Mouse (Mus musculus): Measurements from ENCODE around the gene Krtcap2. TPM values are rescaled to one million over a fixed set of nuclear protein-coding genes. Genes with fewer than 3 reads are reported as not detected.

The Krtcap2 gene
- total and polyA plus RNA-seq, 3 experiments: 143 to 230 (median 180) TPM

DNA sequence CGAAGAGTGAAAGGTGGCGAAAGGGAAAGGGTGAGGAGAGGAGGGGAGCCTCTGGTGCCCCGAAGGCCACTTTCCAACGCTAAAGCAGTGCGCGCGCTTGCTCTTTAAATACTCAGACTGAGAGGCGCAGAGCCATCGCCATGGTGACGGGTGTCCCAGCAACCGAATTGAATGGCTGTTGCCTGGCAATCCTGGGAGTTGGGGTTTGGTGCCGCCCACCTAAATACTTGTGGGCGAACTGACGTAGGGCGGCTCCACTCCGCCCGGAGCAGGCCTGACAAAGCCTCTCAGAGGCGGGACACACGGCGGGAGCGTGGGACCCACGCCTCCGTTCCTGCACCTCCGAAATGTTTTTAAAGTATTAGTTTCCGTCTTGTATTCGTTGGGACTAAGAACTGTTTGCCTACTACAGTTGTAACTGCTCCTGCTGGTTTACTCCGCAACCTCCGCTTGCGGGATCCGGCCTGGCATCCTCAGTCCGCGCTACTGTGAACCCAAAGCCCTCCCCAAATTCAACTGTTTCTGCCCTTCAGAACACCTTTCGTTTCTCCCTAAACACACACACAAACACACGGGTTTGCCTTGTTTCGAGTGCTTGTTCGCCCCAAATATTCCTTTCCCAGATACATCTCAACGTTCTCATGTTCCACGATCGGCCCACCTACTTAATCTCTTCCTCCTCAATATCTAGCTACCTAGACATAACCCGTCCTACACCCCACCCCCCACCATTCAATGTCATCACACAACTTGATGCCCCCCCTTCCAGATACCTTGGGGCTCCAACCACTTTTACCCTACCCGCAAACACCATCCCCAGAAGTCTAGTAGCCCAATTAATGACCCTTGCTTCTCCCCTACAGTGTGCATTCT, 18.2 kb upstream of the Krtcap2 start:
- H3K9ac ChIP-seq (ENCODE audit: insufficient read depth, low read depth): no peak overlapping the region
- H3K79me2 ChIP-seq (replicated peaks; ENCODE audit: control insufficient read depth, extremely low read depth, insufficient read depth, poor library complexity, severe bottlenecking): no peaks in the 10 kb centered on the region
- TF ChIP-seq POLR2AphosphoS2 (IDR thresholded peaks at IDR 0.05; ENCODE audit: low read depth, low read length) (no peak), E2F4 (IDR thresholded peaks at IDR 0.05; ENCODE audit: insufficient replicate concordance, low read depth, low read length) (no peak), NRF1 (IDR thresholded peaks at IDR 0.05; ENCODE audit: low read depth, low read length) (no peak), TBP (conservative IDR thresholded peaks at IDR 0.05; ENCODE audit: low read depth, low read length) (no peak), MAZ (IDR thresholded peaks at IDR 0.05; ENCODE audit: low read depth, low read length) (no peak), RCOR1 (conservative IDR thresholded peaks at IDR 0.05; ENCODE audit: low read depth, low read length) (no peak), BHLHE40 (IDR thresholded peaks at IDR 0.05; ENCODE audit: low read depth, low read length) (no peak), USF1 (IDR thresholded peaks at IDR 0.05; ENCODE audit: low read depth, low read length) (no peak), ZMIZ1 (IDR thresholded peaks at IDR 0.05; ENCODE audit: low read depth, low read length) (no peak)
- peaks cover 0 to 21% of the 10 kb centered on the region in 2 experiments for H3K36me3 ChIP-seq (replicated peaks in 1 of 2; ENCODE audit: control insufficient read depth in 1 of 2, insufficient read depth in 1 of 2, low read length in 1 of 2)
- H3K4me3 ChIP-seq (replicated peaks in 1 of 3; ENCODE audit: low read depth in 2 of 3, low read length in 2 of 3, poor library complexity in 1 of 3): peak overlapping the region in 1 of 3 experiments; percentile 43
- H3K4me1 ChIP-seq (ENCODE audit: control insufficient read depth in 1 of 2, insufficient read depth in 2 of 2): peaks cover 9 to 34% of the 10 kb centered on the region in 2 experiments
- dilution Hi-C loops (cut with MboI; ENCODE audit: extremely low pct_ligation_motif_present, extremely low pct_unique_long_range_greater_than_20kb, low sequenced_read_pairs) (no loop called here), in situ Hi-C loops (cut with MboI; ENCODE audit: low pct_ligation_motif_present, low pct_unique_long_range_greater_than_20kb, low sequenced_read_pairs) (no loop called here)
- no peaks in the 10 kb centered on the region for H3K9me3 ChIP-seq (replicated peaks; ENCODE audit: low read length)
- no peak for DNase-seq (ENCODE audit: extremely low read depth)
- H3K4me2 ChIP-seq (ENCODE audit: insufficient read depth, low read depth, poor library complexity, severe bottlenecking): peak overlapping the region; percentile 7; the same call in 1 of the 2 replicates
- no peaks in the 10 kb centered on the region for H3K27me3 ChIP-seq (replicated peaks)
- H3K27ac ChIP-seq (ENCODE audit: insufficient read depth, low read depth): no peak overlapping the region

DNA sequence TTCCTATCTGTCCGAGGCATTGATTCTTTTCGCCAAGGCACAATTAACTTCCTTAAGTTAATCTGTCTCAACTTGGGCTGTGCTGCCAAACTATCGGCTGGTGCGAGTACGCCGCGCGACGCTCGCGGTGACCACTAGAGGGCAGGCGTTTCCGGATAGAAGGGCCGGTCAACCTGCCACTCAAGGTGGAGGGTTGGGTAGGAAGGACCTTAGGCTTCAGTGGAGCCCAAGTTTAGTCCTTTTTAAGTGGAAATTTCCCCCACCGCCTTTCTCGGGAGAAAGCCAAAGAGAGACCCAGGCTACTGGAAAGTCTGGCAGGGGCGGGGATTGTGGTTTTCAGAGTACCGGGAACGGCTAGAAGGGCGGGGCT, 17.6 kb upstream of the Krtcap2 start:
- Histone ChIP-seq H3K79me2 (replicated peaks; ENCODE audit: control insufficient read depth, extremely low read depth, insufficient read depth, poor library complexity, severe bottlenecking) (no peaks in the 10 kb centered on the region), H3K9me3 (replicated peaks; ENCODE audit: low read length) (no peaks in the 10 kb centered on the region), H3K27ac (ENCODE audit: insufficient read depth, low read depth) (no peak overlapping the region), H3K36me3 (replicated peaks in 1 of 2; ENCODE audit: control insufficient read depth in 1 of 2, insufficient read depth in 1 of 2, low read length in 1 of 2) (peaks cover 0 to 18% of the 10 kb centered on the region in 2 experiments), H3K4me1 (ENCODE audit: control insufficient read depth in 1 of 2, insufficient read depth in 2 of 2) (peaks cover 12 to 40% of the 10 kb centered on the region in 2 experiments), H3K9ac (ENCODE audit: insufficient read depth, low read depth) (peak overlapping the region; percentile 64), H3K4me2 (ENCODE audit: insufficient read depth, low read depth, poor library complexity, severe bottlenecking) (peak overlapping the region; percentile 54), H3K4me3 (replicated peaks in 1 of 3; ENCODE audit: low read depth in 2 of 3, low read length in 2 of 3, poor library complexity in 1 of 3) (peak overlapping the region in 1 of 3 experiments; percentile 43), H3K27me3 (replicated peaks) (no peaks in the 10 kb centered on the region)
- in situ Hi-C loops (cut with MboI; ENCODE audit: low pct_ligation_motif_present, low pct_unique_long_range_greater_than_20kb, low sequenced_read_pairs): no loop called here
- dilution Hi-C loops (cut with MboI; ENCODE audit: extremely low pct_ligation_motif_present, extremely low pct_unique_long_range_greater_than_20kb, low sequenced_read_pairs): no loop called here
- peak; percentile 77 for DNase-seq (ENCODE audit: extremely low read depth)
- TF ChIP-seq ETS1 (conservative IDR thresholded peaks at IDR 0.05; ENCODE audit: low read depth, low read length) (no peak), KAT2A (IDR thresholded peaks at IDR 0.05; ENCODE audit: insufficient replicate concordance, low read length) (0 out of 2 replicates have a peak, but pooled peaks have one; percentile 15), CTCF (conservative IDR thresholded peaks at IDR 0.05 in 1 of 2, IDR thresholded peaks at IDR 0.05 in 1 of 2; ENCODE audit: low read depth in 2 of 2, low read length in 2 of 2) (peak; percentile 63 to 93), RCOR1 (conservative IDR thresholded peaks at IDR 0.05; ENCODE audit: low read depth, low read length) (no peak), MYC (IDR thresholded peaks at IDR 0.05; ENCODE audit: low read depth, low read length) (no peak), USF1 (IDR thresholded peaks at IDR 0.05; ENCODE audit: low read depth, low read length) (no peak), ZNF384 (IDR thresholded peaks at IDR 0.05; ENCODE audit: low read depth, low read length) (no peak), TBP (conservative IDR thresholded peaks at IDR 0.05; ENCODE audit: low read depth, low read length) (no peak), NELFE (IDR thresholded peaks at IDR 0.05; ENCODE audit: low read depth, low read length) (peak; percentile 44; the same call in 1 of the 2 replicates), RAD21 (IDR thresholded peaks at IDR 0.05; ENCODE audit: low read depth, low read length) (peak; percentile 57), TCF12 (IDR thresholded peaks at IDR 0.05; ENCODE audit: low read depth, low read length) (peak; percentile 47), POLR2A (IDR thresholded peaks at IDR 0.05; ENCODE audit: low read depth, low read length) (peak; percentile 19; the same call in 1 of the 2 replicates), ZKSCAN1 (IDR thresholded peaks at IDR 0.05; ENCODE audit: borderline replicate concordance, low read depth, low read length) (no peak), MAFK (IDR thresholded peaks at IDR 0.05; ENCODE audit: insufficient replicate concordance, low read length) (no peak), BHLHE40 (IDR thresholded peaks at IDR 0.05; ENCODE audit: low read depth, low read length) (0 out of 2 replicates have a peak, but pooled peaks have one; percentile 29), ZC3H11A (IDR thresholded peaks at IDR 0.05; ENCODE audit: low read depth, low read length) (peak; percentile 18; the same call in 1 of the 2 replicates), EP300 (IDR thresholded peaks at IDR 0.05; ENCODE audit: low read length) (no peak), JUN (IDR thresholded peaks at IDR 0.05; ENCODE audit: insufficient read depth, low read depth, low read length) (no peak), SIN3A (IDR thresholded peaks at IDR 0.05; ENCODE audit: low read length) (peak; percentile 52), PAX5 (IDR thresholded peaks at IDR 0.05; ENCODE audit: low read length) (no peak), JUND (conservative IDR thresholded peaks at IDR 0.05; ENCODE audit: low read depth, low read length) (no peak), UBTF (IDR thresholded peaks at IDR 0.05; ENCODE audit: low read depth, low read length) (no peak), USF2 (conservative IDR thresholded peaks at IDR 0.05; ENCODE audit: low read depth, low read length) (no peak), IRF4 (IDR thresholded peaks at IDR 0.05; ENCODE audit: low read depth, low read length) (peak; percentile 33; the same call in 1 of the 2 replicates), CHD2 (IDR thresholded peaks at IDR 0.05; ENCODE audit: low read length) (peak; percentile 37; the same call in 1 of the 2 replicates), E2F4 (IDR thresholded peaks at IDR 0.05; ENCODE audit: insufficient replicate concordance, low read depth, low read length) (no peak)

All from CH12.LX (cell line).